Mouse (Mus musculus) megakaryocyte, embryonic 14.5 days (primary cell): ENCODE data around the gene Prkacb. TPM values are rescaled to one million over a fixed set of nuclear protein-coding genes. Genes with fewer than 3 reads are reported as not detected.

Experiments
- H3K27me3 ChIP-seq: replicated peaks from 2 replicates; pipeline ENCODE3; 2012; ENCODE audit warnings: inconsistent platforms
- H3K36me3 ChIP-seq: replicated peaks from 2 replicates; pipeline ENCODE3; 2012; ENCODE audit warnings: low read length, inconsistent platforms, mixed read lengths
- H3K4me1 ChIP-seq: 2 replicates; pipeline ENCODE4 v1.6.1; 2012; ENCODE audit warnings: inconsistent platforms
- H3K4me3 ChIP-seq: replicated peaks from 2 replicates; pipeline ENCODE3; 2012; ENCODE audit warnings: moderate library complexity, mild to moderate bottlenecking, inconsistent platforms
- H3K9me3 ChIP-seq: 2 replicates; pipeline ENCODE4 v1.6.1; 2012; ENCODE audit warnings: inconsistent platforms
- FLI1 ChIP-seq: IDR thresholded peaks from 2 replicates; pipeline ENCODE4 v1.6.1; 2012; ENCODE audit warnings: low read length, inconsistent platforms, mixed read lengths
- GATA1 ChIP-seq: IDR thresholded peaks from 3 replicates; pipeline ENCODE4 v1.6.1; 2012; ENCODE audit warnings: mixed read lengths, low read length, inconsistent platforms, borderline replicate concordance
- polyA plus RNA-seq: library from polyadenylated mRNA; stranded (reverse); fragments of >175 nt; gene quantifications from 2 replicates; pipeline ENCODE4 v1.2.3, GENCODE M21; 2012; ENCODE audit warnings: low replicate concordance; ENCODE audit not compliant: insufficient read depth

Gene Prkacb
- polyA plus RNA-seq, 1 experiment, result 5.7 TPM

DNA sequence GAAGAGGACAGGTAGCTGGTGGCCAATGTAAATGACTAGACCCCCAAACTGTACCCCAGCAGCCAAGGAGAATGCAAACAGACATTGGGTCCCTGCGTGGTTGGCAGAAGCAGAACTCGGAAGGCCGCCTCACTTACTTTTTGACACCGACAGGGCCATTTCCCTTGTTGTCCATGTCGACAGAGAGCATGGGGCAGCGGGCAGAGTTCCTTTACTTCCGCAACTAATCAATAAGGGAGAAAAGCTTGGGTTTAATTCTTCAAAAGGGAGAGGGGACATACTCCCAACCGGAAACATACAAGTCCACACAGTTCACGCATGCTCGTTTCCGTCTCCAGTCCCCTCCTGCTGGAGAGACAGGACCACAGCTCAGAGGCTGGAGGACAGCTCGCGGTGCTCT lies 132.2 kb downstream of the Prkacb start:
- H3K27me3 ChIP-seq, result peaks cover 16% of the 10 kb centered on the region
- no peak overlapping the region for H3K4me3 ChIP-seq
- peaks cover 28% of the 10 kb centered on the region for H3K4me1 ChIP-seq
- H3K9me3 ChIP-seq, result no peaks in the 10 kb centered on the region
- no peaks in the 10 kb centered on the region for H3K36me3 ChIP-seq
- TF ChIP-seq FLI1 (no peak), GATA1 (no peak)

- TF ChIP-seq GATA1 (no peak), FLI1 (no peak)
- H3K4me3 ChIP-seq, result no peak overlapping the region
- H3K36me3 ChIP-seq, result no peaks in the 10 kb centered on the region
- H3K4me1 ChIP-seq, result peaks cover 18% of the 10 kb centered on the region
- no peaks in the 10 kb centered on the region for H3K9me3 ChIP-seq
- H3K27me3 ChIP-seq, result peaks cover 7% of the 10 kb centered on the region
Observed at GRCm38 (mm10) chr3:146679646-146680045, 133.1 kb downstream of the Prkacb start.

Other genes with a start within 250 kb of the Prkacb start
- not detected in 2 replicates for gene Uox, start 242.6 kb downstream of the Prkacb start, polyA plus RNA-seq
- gene Dnase2b, start 197.4 kb downstream of the Prkacb start, polyA plus RNA-seq, result not detected in 2 replicates
- gene 4930503B20Rik, start 161.7 kb downstream of the Prkacb start, polyA plus RNA-seq, result not detected in 2 replicates
- not detected in 2 replicates for gene Samd13, start 127.4 kb downstream of the Prkacb start, polyA plus RNA-seq
- gene Ttll7, start 39.4 kb upstream of the Prkacb start, polyA plus RNA-seq, result 0.08 TPM in 1 of 2 replicates, not detected in the other